ENCODE assay signal across 22 mouse cellular contexts in the genomic region with DNA sequence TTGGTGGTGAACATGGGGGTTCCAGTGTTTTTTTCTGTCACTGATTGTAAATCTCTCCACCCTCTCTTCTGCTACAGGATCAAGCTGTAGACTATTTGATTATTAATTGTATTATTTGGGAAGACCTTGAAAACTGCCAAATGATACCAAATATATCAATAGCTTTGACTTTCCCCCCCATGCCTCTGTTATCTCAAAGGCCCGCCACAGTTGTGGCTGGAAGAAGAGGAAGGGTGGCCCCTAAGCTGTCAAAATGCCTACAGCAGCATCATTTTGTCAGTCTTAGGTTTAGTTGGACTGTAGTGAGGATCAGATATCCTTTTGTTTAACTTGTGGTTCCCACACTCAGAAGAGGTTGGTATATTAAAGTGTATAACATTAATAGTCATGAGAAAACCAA.
"Had no signal": no experiment of that assay in that cellular context is flagged by ENCODE, and none has a peak within 500 bp of the region (broad histone marks: within the 10 kb centered on the region; RNA-seq: fewer than 3 reads in every experiment).

No protein-coding gene starts in this region.

- H3K4me1 ChIP-seq: intestine, embryonic 15.5 days had no signal

- H3K4me2 ChIP-seq: intestine, embryonic 15.5 days; kidney, embryonic 15.5 days; limb, embryonic 12.5 days; limb, embryonic 15.5 days; midbrain, embryonic 12.5 days; midbrain, embryonic 15.5 days; neural tube, embryonic 12.5 days; neural tube, embryonic 15.5 days had no signal

- H3K4me3 ChIP-seq: intestine, embryonic 15.5 days; kidney, embryonic 15.5 days; limb, embryonic 12.5 days; limb, embryonic 15.5 days; midbrain, embryonic 12.5 days; midbrain, embryonic 15.5 days; neural tube, embryonic 12.5 days; neural tube, embryonic 15.5 days had no signal

- H3K27me3 ChIP-seq: intestine, embryonic 15.5 days; kidney, embryonic 15.5 days; limb, embryonic 12.5 days; limb, embryonic 15.5 days; midbrain, embryonic 12.5 days; midbrain, embryonic 15.5 days; neural tube, embryonic 12.5 days; neural tube, embryonic 15.5 days had no signal

- H3K9ac ChIP-seq: intestine, embryonic 15.5 days; kidney, embryonic 15.5 days; limb, embryonic 12.5 days; limb, embryonic 15.5 days; midbrain, embryonic 12.5 days; midbrain, embryonic 15.5 days; neural tube, embryonic 12.5 days; neural tube, embryonic 15.5 days had no signal

- H3K27ac ChIP-seq: intestine, embryonic 15.5 days; limb, embryonic 12.5 days; limb, embryonic 15.5 days; midbrain, embryonic 12.5 days; midbrain, embryonic 15.5 days; neural tube, embryonic 12.5 days; neural tube, embryonic 15.5 days; stomach, postnatal 0 days had no signal

- DNase-seq: kidney, adult 11 months; kidney, postnatal 10 days; kidney, postnatal 36 days; layer of hippocampus, postnatal 36 days; left cerebral cortex, postnatal 4 days; lung, adult 18-20 months; lung, postnatal 14 days; right cerebral cortex, adult 18-20 months; right cerebral cortex, postnatal 14 days; right cerebral cortex, postnatal 4 days; thymus, adult 2 months; thymus, postnatal 14 days; thymus, postnatal 4 days had no signal

- H3K9me3 ChIP-seq: intestine, embryonic 15.5 days; kidney, embryonic 15.5 days; limb, embryonic 12.5 days; limb, embryonic 15.5 days; midbrain, embryonic 12.5 days; midbrain, embryonic 15.5 days; neural tube, embryonic 12.5 days; neural tube, embryonic 15.5 days had no signal

- ATAC-seq: intestine, embryonic 15.5 days; midbrain, embryonic 15.5 days had no signal

- H3K36me3 ChIP-seq: intestine, embryonic 15.5 days; kidney, embryonic 15.5 days; limb, embryonic 12.5 days; limb, embryonic 15.5 days; midbrain, embryonic 12.5 days; midbrain, embryonic 15.5 days; neural tube, embryonic 12.5 days; neural tube, embryonic 15.5 days had no signal
